Mouse (Mus musculus): ENCODE results near the gene Evi2.
A peak's percentile ranks its signal among the peaks of the same experiment; 100 is the strongest.

Evi2 gene

DNA sequence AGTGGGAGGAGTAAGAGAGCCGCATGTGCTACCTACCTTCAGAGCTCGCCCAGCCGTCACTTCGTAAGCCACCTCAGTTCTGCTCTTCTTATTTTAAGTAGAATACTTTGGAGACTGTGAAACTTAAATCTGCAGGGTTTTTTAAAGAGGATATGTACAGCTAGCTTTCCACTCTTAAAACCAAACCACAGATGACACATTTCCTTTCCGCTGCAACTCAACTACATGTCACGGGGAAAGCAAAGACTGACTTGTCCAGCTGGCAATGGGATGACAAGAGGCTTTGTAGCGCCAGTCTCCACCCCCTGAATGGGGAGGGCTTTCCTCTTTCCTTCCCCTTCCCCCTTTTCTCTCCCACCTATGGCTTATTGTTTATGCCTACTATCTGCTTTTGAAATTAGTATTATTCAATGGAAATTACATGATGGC, at the start of gene Evi2, which contains the start of gene Evi2a:
TSS of gene Evi2 (minus strand) at position 257 of the 429 bp plus-strand sequence.
TSS of gene Evi2a (minus strand) at position 277 of the 429 bp plus-strand sequence.
- no peak for DNase-seq (ENCODE audit: low spot score)

DNA sequence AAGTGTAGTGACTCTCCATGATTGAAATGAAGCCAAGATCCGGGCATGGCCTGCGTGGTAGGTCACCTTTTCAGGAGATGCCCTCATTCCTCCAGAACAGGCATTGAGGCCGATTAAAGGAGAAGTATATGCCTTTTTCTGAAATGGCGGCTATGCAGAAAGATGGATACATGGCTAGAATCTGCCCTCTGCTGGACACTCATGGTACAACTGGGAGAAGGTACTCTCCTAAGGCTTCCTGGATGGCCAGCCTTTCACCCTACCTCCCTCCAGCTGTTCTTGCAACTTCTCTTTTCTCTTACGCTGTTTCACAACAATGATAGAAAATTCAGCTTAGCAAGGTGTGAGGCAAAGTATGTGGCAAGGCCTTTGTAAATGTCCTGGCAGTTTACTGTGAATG, 47.4 kb upstream of the Evi2 start:
- DNase-seq (ENCODE audit: low spot score): peak; percentile 57

GRCm38 (mm10) chr11:79575383-79576073, 45.1 kb upstream of the Evi2 start:
- no peak for DNase-seq (ENCODE audit: low spot score)

DNA sequence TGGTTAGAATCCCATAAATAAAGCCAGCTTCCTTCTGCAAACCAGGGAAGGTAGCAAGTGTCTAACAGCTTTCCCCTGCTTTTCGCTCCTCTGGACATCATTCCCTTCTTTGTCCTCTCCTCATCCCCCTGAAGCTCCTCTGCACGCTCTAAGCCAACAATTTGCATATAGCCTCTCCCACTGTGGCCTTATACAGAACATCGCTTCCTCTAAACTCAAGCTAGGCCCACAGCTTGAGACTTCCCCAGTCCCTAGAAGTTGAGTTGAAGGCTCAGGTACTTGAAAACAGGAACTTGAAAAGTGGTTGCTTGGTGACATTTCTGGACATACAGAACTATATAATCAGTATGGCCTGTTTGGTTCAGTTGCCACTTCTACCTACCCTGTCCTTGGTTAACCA, 43.4 kb upstream of the Evi2 start:
- DNase-seq (ENCODE audit: low spot score): no peak

DNA sequence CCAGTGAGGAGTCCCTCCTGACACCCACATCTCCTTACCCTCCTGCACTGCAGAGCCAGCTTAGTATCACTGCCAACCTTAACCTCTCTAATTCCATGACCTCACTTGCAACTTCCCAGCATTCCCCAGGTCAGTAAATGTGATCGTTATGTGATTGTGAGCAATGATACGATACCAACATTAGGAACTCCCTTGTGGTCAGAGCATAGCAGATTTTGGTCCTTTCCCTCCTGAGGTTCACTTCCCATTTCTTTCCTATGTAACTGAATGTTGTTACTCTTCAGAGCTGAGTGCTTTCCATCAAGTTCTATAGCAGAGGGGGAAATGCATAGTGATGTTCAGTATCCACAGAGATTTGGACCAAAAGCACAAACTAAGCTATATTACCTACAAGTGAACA, 39.9 kb upstream of the Evi2 start:
- DNase-seq (ENCODE audit: low spot score): no peak

DNA sequence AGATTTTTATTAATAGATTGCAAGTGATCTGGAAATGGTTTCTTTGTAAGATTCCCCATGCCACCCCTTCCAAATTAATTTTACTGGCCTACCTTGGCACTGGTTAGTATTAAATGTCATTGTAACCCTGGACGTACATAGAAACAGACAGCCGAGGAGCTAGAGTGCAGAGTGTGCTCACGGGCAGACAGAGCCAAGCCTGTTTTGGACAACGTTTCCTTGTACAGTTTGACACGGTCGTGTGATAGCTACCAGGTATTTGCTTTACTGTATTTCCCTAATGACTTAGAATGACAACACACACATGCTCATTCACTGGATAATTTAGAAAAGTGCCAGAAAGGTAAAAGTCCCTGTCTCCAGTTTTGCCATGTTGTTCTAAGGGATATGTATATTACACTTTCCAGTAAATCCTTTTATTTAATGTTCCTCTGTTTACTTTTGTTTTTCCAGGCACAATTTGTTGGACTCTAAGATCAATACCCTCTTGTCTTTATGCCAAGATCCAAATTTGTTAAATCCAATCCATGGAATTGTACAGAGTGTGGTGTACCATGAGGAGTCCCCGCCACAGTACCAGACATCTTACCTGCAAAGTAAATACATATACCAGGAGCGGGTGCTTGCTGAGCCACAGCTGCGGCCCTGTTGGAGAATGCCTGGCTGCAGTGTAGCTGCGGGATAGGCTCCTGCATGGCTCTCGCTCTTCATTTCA, 38.0 kb upstream of the Evi2 start:
- no peak for DNase-seq (ENCODE audit: low spot score)

- DNase-seq (ENCODE audit: low spot score): no peak
Measured at GRCm38 (mm10) chr11:79566947-79567346, 36.6 kb upstream of the Evi2 start.

DNA sequence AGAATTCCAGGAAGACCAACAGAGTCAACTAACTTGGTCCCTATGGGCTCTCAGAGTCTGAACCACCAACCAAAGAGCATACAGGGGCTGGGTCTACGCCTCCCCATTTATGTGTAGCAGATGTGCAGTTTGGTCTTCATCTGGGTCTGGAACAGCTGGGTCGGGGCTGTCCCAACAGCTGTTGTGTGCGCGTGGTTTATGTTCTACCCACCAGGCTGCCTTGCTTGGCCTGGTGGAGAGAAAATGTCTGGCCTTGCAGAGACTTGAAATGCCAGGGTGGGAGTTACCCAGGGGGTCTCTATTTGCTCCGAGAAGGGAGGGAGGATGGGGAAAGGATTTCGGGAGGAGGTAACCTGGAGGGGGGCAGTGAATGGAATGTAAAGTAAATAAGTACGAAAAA, 33.1 kb upstream of the Evi2 start:
- no peak for DNase-seq (ENCODE audit: low spot score)

GRCm38 (mm10) chr11:79560536-79560935, 30.1 kb upstream of the Evi2 start:
- DNase-seq (ENCODE audit: low spot score): no peak

DNA sequence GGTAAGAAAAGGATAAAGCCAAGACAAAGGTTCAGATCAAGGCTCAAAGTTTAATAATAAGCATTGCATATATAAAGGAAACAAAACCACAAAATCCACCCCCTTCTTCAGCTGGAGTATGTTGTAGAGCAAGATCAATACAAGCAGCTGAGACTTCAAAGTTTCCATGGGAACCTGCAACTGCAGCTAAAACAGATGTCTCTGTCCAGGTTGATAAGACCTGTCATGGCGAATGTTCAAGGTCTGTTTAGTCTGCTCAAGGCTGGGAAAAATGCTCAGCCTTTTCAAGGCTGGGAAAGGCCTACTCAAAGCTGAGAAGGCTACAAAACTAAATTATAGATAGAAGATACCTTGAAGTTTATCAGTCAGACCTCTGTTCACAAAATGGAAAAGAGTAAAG, 22.2 kb upstream of the Evi2 start:
- no peak for DNase-seq (ENCODE audit: low spot score)

GRCm38 (mm10) chr11:79536293-79536692, 5.9 kb upstream of the Evi2 start:
- no peak for DNase-seq (ENCODE audit: low spot score)

DNA sequence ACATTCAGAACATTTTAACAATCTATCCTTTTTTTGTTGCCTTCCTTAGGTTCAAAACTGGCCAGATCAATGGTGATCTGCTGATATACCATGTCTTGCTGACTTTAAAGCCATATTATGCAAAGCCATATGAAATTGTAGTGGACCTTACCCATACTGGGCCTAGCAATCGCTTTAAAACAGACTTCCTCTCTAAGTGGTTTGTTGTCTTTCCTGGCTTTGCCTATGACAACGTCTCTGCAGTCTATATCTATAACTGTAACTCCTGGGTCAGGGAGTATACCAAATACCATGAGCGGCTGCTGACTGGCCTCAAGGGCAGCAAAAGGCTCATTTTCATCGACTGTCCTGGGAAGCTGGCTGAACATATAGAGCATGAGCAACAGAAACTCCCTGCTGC, 5.2 kb upstream of the Evi2 start:
- DNase-seq (ENCODE audit: low spot score): no peak

DNA sequence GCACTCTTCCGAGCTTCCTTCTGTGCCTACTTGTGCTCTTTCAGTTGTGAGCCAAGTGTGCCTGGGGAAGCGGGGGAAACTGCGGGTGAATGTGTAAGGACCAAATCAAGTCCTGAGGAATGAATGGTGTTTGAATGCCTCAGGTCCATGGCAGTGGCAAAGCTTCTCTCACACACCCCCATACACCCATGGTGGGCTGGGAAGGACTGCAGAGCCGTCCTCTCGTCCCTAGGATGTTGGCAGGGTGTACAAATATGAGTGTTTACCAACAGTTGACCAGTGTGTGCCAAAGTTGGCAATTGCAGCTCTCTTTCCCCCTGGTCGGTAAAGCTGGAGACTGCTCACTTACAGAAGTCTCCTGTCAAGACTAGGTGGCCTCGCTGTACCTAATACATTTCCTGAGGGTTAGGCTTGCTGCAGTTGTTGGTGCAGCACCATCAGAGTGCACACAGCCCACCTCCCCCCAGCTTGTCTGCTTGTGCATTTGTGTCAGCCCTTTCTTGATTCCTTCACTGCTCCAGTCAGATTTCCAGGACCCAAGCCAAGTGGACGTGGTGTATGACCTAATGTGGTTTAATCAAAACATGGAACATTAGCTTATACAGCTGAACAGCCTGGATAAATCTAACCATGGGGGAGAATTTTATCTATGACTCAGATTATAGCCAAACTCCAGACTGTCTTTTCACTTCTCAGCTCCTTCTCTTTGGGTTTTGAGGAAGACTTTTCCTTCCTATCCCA, 3.7 kb upstream of the Evi2 start:
- no peak for DNase-seq (ENCODE audit: low spot score)

DNA sequence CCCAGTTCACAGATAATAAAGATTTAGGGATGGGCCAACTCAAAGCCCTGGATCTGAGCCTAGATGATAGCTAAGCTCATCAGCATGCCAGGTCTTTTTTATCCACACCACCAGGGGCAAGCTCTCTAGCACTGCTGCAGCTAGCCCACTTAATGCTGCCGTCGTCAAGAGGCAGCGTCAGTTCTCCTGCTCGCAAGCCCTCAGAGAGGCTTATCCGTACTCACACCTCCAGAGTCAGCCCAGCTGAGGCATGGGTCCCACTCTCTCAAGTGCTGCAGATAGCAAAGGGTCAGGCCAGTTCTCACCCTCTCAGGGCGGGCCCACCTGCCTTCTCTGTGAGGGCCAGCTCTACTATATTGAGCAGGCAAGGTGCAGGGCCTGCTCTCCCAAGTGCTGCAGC, 2.9 kb upstream of the Evi2 start:
- no peak for DNase-seq (ENCODE audit: low spot score)

- DNase-seq (ENCODE audit: low spot score): no peak
Measured at GRCm38 (mm10) chr11:79531485-79531884, 1.1 kb upstream of the Evi2 start.

- DNase-seq (ENCODE audit: low spot score): no peak
Measured at GRCm38 (mm10) chr11:79530774-79531173, 385 bp upstream of the Evi2 start.

DNA sequence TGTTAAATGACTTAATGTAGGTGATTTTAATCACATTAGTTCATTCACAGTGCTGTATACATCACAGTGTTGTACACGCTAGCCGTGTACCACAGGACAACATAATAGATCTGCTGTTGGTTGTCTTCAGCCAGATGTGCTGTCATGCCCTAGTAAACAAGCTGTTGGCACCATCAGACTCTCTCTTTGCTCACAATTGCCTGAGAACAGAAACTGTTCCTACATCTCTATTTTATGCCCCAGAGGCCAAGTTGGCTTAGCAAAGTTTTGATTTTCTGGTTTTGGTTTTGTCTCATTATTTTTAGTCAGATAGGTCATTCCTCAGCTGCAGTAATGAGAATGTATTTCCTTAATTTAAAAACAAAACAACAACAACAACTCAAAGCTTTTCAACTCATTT, 653 bp downstream of the Evi2 start:
- DNase-seq (ENCODE audit: low spot score): no peak

GRCm38 (mm10) chr11:79529226-79529625, 1.2 kb downstream of the Evi2 start:
- DNase-seq (ENCODE audit: low spot score): no peak

DNA sequence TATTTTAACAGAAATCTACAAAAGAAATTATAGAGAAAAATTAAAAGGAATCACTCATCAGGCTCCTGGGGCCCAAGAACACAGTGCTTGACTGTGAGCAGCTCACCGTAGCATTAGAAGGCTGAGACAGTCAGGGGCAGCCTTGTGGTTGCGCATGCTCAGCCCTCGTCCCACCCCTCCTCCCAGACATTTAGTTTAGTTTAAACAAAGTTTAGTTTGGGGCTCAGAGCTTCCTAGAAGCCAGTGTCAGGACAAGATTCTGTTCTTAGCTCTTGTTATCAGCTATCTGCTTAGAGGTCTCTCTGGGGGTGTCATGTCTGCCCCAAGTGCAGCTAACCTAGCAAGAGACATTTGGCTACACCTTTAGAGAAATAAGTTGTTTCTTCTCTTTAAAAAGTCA, 1.8 kb downstream of the Evi2 start:
- no peak for DNase-seq (ENCODE audit: low spot score)

GRCm38 (mm10) chr11:79527739-79528384, 2.5 kb downstream of the Evi2 start:
- DNase-seq (ENCODE audit: low spot score): no peak

DNA sequence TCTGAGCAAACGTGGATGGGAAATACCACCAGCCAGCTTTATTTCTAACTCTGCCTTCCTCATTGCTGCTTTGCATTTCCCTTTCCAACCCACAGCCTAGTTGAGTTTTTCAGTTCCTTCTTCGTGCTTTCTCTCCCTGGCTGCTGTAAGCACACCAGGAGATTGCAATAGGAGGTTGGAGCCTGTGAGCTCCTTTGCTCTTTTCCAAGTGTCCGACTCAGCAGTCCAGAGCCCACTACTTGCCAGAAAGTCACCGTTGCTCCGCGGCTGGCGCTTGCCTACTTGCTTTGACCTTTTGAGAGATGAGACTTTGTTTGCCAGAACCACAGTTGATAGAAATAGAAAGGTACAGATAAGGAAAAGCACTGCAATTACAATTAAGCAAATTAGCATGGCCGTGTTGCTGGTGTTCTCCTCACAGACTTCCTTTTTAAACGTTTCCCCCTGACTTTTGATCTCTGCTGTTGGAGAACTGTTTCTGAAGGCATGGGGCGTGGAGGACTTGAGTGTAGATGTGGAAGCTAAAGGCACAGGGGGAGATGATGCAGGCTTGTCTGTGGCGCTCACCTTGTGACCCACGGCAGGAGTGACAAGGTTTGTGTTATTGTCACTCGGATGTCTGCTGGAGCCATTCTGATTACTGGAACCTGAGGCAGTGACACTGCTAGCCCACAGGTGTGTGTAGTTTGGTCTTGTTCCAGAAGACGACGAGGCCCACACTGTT, 3.2 kb downstream of the Evi2 start:
- peak; percentile 14 for DNase-seq (ENCODE audit: low spot score)

- DNase-seq (ENCODE audit: low spot score): no peak
Measured at GRCm38 (mm10) chr11:79526549-79526948, 3.8 kb downstream of the Evi2 start.
